Mouse (Mus musculus): ENCODE results near the gene Slc44a3.

DNA sequence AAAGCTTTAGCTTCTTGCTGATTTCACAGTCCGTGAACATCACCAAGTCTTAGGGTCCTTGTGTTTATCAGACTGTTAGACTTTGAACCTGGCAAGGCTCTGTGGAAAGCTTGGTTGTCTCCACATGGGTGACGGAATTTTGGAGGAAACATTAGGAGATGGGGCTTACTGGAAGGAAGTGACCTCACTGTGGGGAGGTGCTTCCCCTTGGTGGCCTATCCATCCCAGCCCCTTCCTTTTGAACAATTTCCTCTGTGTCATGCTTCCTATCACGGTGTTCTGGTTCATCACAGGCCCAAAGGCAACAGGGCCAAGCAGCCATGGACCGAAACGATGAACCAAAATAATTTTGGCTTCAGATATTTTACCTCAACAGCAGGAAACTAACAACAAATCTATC, 89.9 kb downstream of the Slc44a3 start:
- TF ChIP-seq CTCF (IDR thresholded peaks at IDR 0.05; ENCODE audit: low read depth), result no peak
- no peak for TF ChIP-seq EP300 (IDR thresholded peaks at IDR 0.05; ENCODE audit: low read depth)
